Mouse (Mus musculus): ENCODE data around the gene Gm43517. TPM values are rescaled to one million over a fixed set of nuclear protein-coding genes. Genes with fewer than 3 reads are reported as not detected.

Gene Gm43517
- polyA plus RNA-seq, 2 experiments: not detected

GRCm38 (mm10) chr12:49398163-49398540 lies 13.2 kb downstream of the Gm43517 start:
- DNase-seq (ENCODE audit: low read depth in 3 of 3, low spot score in 3 of 3) (no peak), ATAC-seq (ENCODE audit: insufficient read depth) (no peak)
- TF ChIP-seq CTCF (IDR thresholded peaks at IDR 0.05; ENCODE audit: low read depth) (no peak), EP300 (IDR thresholded peaks at IDR 0.05; ENCODE audit: low read depth) (no peak)
- H3K27ac ChIP-seq: no peak overlapping the region
- H3K4me2 ChIP-seq (ENCODE audit: low read depth): no peak overlapping the region
- H3K9me3 ChIP-seq (ENCODE audit: control insufficient read depth, low read length): no peaks in the 10 kb centered on the region
- no peaks in the 10 kb centered on the region for H3K4me1 ChIP-seq (replicated peaks; ENCODE audit: control insufficient read depth in 2 of 2, insufficient read depth in 2 of 2, low read length in 1 of 2)
- H3K27me3 ChIP-seq (ENCODE audit: control insufficient read depth, insufficient read depth, low read length): peaks cover 50% of the 10 kb centered on the region
- H3K36me3 ChIP-seq (replicated peaks; ENCODE audit: control insufficient read depth, insufficient read depth, low read depth): no peaks in the 10 kb centered on the region
- no peak overlapping the region for H3K4me3 ChIP-seq (ENCODE audit: insufficient read depth in 1 of 2, low read depth in 2 of 2, low read length in 2 of 2)
- H3K9ac ChIP-seq (replicated peaks): no peak overlapping the region

- no peak for ATAC-seq (ENCODE audit: insufficient read depth)
- Histone ChIP-seq H3K36me3 (replicated peaks; ENCODE audit: control insufficient read depth, insufficient read depth, low read depth) (no peaks in the 10 kb centered on the region), H3K4me2 (ENCODE audit: low read depth) (no peak overlapping the region), H3K9ac (replicated peaks) (no peak overlapping the region), H3K27ac (no peak overlapping the region), H3K4me3 (ENCODE audit: insufficient read depth in 1 of 2, low read depth in 2 of 2, low read length in 2 of 2) (no peak overlapping the region), H3K27me3 (ENCODE audit: control insufficient read depth, insufficient read depth, low read length) (peaks cover 48% of the 10 kb centered on the region), H3K9me3 (ENCODE audit: control insufficient read depth, low read length) (no peaks in the 10 kb centered on the region), H3K4me1 (replicated peaks; ENCODE audit: control insufficient read depth in 2 of 2, insufficient read depth in 2 of 2, low read length in 1 of 2) (no peaks in the 10 kb centered on the region)
- TF ChIP-seq CTCF (IDR thresholded peaks at IDR 0.05; ENCODE audit: low read depth): no peak
- no peak for TF ChIP-seq EP300 (IDR thresholded peaks at IDR 0.05; ENCODE audit: low read depth)
- no peak for DNase-seq (ENCODE audit: low read depth in 3 of 3, low spot score in 3 of 3)
- WGBS (ENCODE audit: insufficient replicate concordance): 12% methylated on average over 3 of the region's 3 CpGs
Observed at GRCm38 (mm10) chr12:49398636-49399035, 13.7 kb downstream of the Gm43517 start.

GRCm38 (mm10) chr12:49399611-49400010 lies 14.6 kb downstream of the Gm43517 start:
- Histone ChIP-seq H3K4me1 (replicated peaks; ENCODE audit: control insufficient read depth in 2 of 2, insufficient read depth in 2 of 2, low read length in 1 of 2) (no peaks in the 10 kb centered on the region), H3K4me2 (ENCODE audit: low read depth) (no peak overlapping the region), H3K27ac (no peak overlapping the region), H3K27me3 (ENCODE audit: control insufficient read depth, insufficient read depth, low read length) (peaks cover 40% of the 10 kb centered on the region), H3K36me3 (replicated peaks; ENCODE audit: control insufficient read depth, insufficient read depth, low read depth) (no peaks in the 10 kb centered on the region), H3K9ac (replicated peaks) (no peak overlapping the region), H3K9me3 (ENCODE audit: control insufficient read depth, low read length) (no peaks in the 10 kb centered on the region), H3K4me3 (ENCODE audit: insufficient read depth in 1 of 2, low read depth in 2 of 2, low read length in 2 of 2) (no peak overlapping the region)
- DNase-seq (ENCODE audit: low read depth in 3 of 3, low spot score in 3 of 3): no peak
- TF ChIP-seq EP300 (IDR thresholded peaks at IDR 0.05; ENCODE audit: low read depth): no peak
- no peak for TF ChIP-seq CTCF (IDR thresholded peaks at IDR 0.05; ENCODE audit: low read depth)
- ATAC-seq (ENCODE audit: insufficient read depth): no peak
- 9% methylated on average over 1 of the region's 1 CpGs for WGBS (ENCODE audit: insufficient replicate concordance)

- WGBS (ENCODE audit: insufficient replicate concordance): 2% methylated on average over 9 of the region's 9 CpGs
- Histone ChIP-seq H3K27ac (no peak overlapping the region), H3K4me1 (replicated peaks; ENCODE audit: control insufficient read depth in 2 of 2, insufficient read depth in 2 of 2, low read length in 1 of 2) (no peaks in the 10 kb centered on the region), H3K36me3 (replicated peaks; ENCODE audit: control insufficient read depth, insufficient read depth, low read depth) (no peaks in the 10 kb centered on the region), H3K9me3 (ENCODE audit: control insufficient read depth, low read length) (no peaks in the 10 kb centered on the region), H3K4me3 (ENCODE audit: insufficient read depth in 1 of 2, low read depth in 2 of 2, low read length in 2 of 2) (no peak overlapping the region), H3K4me2 (ENCODE audit: low read depth) (no peak overlapping the region), H3K27me3 (ENCODE audit: control insufficient read depth, insufficient read depth, low read length) (peaks cover 33% of the 10 kb centered on the region), H3K9ac (replicated peaks) (no peak overlapping the region)
- TF ChIP-seq EP300 (IDR thresholded peaks at IDR 0.05; ENCODE audit: low read depth): no peak
- no peak for TF ChIP-seq CTCF (IDR thresholded peaks at IDR 0.05; ENCODE audit: low read depth)
- ATAC-seq (ENCODE audit: insufficient read depth) (no peak), DNase-seq (ENCODE audit: low read depth in 3 of 3, low spot score in 3 of 3) (no peak)
Observed at GRCm38 (mm10) chr12:49400036-49400852, 15.3 kb downstream of the Gm43517 start.

GRCm38 (mm10) chr12:49400853-49401118 lies 15.8 kb downstream of the Gm43517 start:
- H3K4me2 ChIP-seq (ENCODE audit: low read depth): no peak overlapping the region
- H3K27ac ChIP-seq: no peak overlapping the region
- TF ChIP-seq CTCF (IDR thresholded peaks at IDR 0.05; ENCODE audit: low read depth) (no peak), EP300 (IDR thresholded peaks at IDR 0.05; ENCODE audit: low read depth) (no peak)

More at GRCm38 (mm10) chr12:49400853-49401118, 15.8 kb downstream of the Gm43517 start:
- ATAC-seq (ENCODE audit: insufficient read depth) (no peak), DNase-seq (ENCODE audit: low read depth in 3 of 3, low spot score in 3 of 3) (no peak)
- no peak overlapping the region for H3K4me3 ChIP-seq (ENCODE audit: insufficient read depth in 1 of 2, low read depth in 2 of 2, low read length in 2 of 2)
- no peaks in the 10 kb centered on the region for H3K9me3 ChIP-seq (ENCODE audit: control insufficient read depth, low read length)
- H3K36me3 ChIP-seq (replicated peaks; ENCODE audit: control insufficient read depth, insufficient read depth, low read depth): no peaks in the 10 kb centered on the region
- no peak overlapping the region for H3K9ac ChIP-seq (replicated peaks)
- H3K4me1 ChIP-seq (replicated peaks; ENCODE audit: control insufficient read depth in 2 of 2, insufficient read depth in 2 of 2, low read length in 1 of 2): no peaks in the 10 kb centered on the region
- H3K27me3 ChIP-seq (ENCODE audit: control insufficient read depth, insufficient read depth, low read length): peaks cover 32% of the 10 kb centered on the region
- 2% methylated on average over 8 of the region's 8 CpGs for WGBS (ENCODE audit: insufficient replicate concordance)
